Mouse (Mus musculus) MEL (cell line): ENCODE measurements around the gene Cep152. TPM values are rescaled to one million over a fixed set of nuclear protein-coding genes. Genes with fewer than 3 reads are reported as not detected.

Source experiments
- DNase-seq: peaks from one replicate; pipeline ENCODE4 v3.0.0; 2011; ENCODE audit warnings: low read depth, low spot score
- H3K27ac ChIP-seq: 2 replicates; pipeline ENCODE4 v1.5.1; 2012; ENCODE audit warnings: low read depth, mild to moderate bottlenecking, control low read depth, low read length, moderate library complexity; ENCODE audit not compliant: control insufficient read depth
- H3K27me3 ChIP-seq, 2 experiments: fragments of 150-350 bp in 1 of 2; sonication (generic) in 1 of 2; 2 replicates each; pipeline ENCODE4 v1.6.1; 2012; ENCODE audit warnings: low read length in 2 of 2, mild to moderate bottlenecking in 2 of 2, improper control_type of control experiment in 1 of 2, moderate library complexity in 1 of 2; ENCODE audit not compliant: insufficient read depth in 2 of 2, control insufficient read depth in 1 of 2
- H3K36me3 ChIP-seq, 2 experiments: 2 replicates each; pipeline ENCODE4 v1.6.1; 2012 to 2014; ENCODE audit warnings: low read length in 2 of 2, improper control_type of control experiment in 1 of 2, inconsistent platforms in 1 of 2, mild to moderate bottlenecking in 1 of 2; ENCODE audit not compliant: insufficient read depth in 2 of 2, control insufficient read depth in 1 of 2
- H3K4me1 ChIP-seq, 2 experiments: fragments of 150-350 bp in 1 of 2; sonication (generic) in 1 of 2; 2 replicates each; pipeline ENCODE4 v1.6.1; 2012; ENCODE audit warnings: low read length in 2 of 2, improper control_type of control experiment in 1 of 2, mild to moderate bottlenecking in 1 of 2; ENCODE audit not compliant: insufficient read depth in 2 of 2, control insufficient read depth in 1 of 2
- H3K4me3 ChIP-seq, 2 experiments: fragments of 150-350 bp in 1 of 2; sonication (generic) in 1 of 2; 2 replicates each; pipeline ENCODE4 v1.5.1; 2012; ENCODE audit warnings: low read depth in 2 of 2, low read length in 2 of 2, mild to moderate bottlenecking in 2 of 2, moderate library complexity in 2 of 2, control low read depth in 1 of 2, improper control_type of control experiment in 1 of 2; ENCODE audit not compliant: control insufficient read depth in 1 of 2, insufficient read depth in 1 of 2
- H3K79me2 ChIP-seq: 2 replicates; pipeline ENCODE4 v1.6.1; 2012; ENCODE audit warnings: mild to moderate bottlenecking, low read length, moderate library complexity; ENCODE audit not compliant: control insufficient read depth, poor library complexity, insufficient read depth
- H3K9ac ChIP-seq: 2 replicates; pipeline ENCODE4 v1.6.1; 2012; ENCODE audit warnings: low read depth, mild to moderate bottlenecking, control low read depth, low read length, moderate library complexity; ENCODE audit not compliant: control insufficient read depth, poor library complexity, severe bottlenecking
- H3K9me3 ChIP-seq: fragments of 150-350 bp; sonication (generic); replicated peaks from 2 replicates; pipeline ENCODE4 v1.6.1; 2012; ENCODE audit warnings: mild to moderate bottlenecking, low read length, improper control_type of control experiment, moderate library complexity; ENCODE audit not compliant: insufficient read depth
- CHD1 ChIP-seq: IDR thresholded peaks from 2 replicates; pipeline ENCODE4 v1.6.1; 2012; ENCODE audit warnings: low read depth, mild to moderate bottlenecking, inconsistent platforms, low read length, improper control_type of control experiment
- CHD2 ChIP-seq: IDR thresholded peaks from 2 replicates; pipeline ENCODE4 v1.6.1; 2011; ENCODE audit warnings: low read length, improper control_type of control experiment
- CTCF ChIP-seq, 3 experiments: IDR thresholded peaks in 2 of 3; conservative IDR thresholded peaks in 1 of 3; 2 replicates each; pipeline ENCODE4 v1.5.1; 2011 to 2012; ENCODE audit warnings: low read length in 3 of 3, low read depth in 2 of 3, mild to moderate bottlenecking in 2 of 3, improper control_type of control experiment in 1 of 3, inconsistent platforms in 1 of 3, mixed read lengths in 1 of 3, moderate library complexity in 1 of 3; ENCODE audit not compliant: control insufficient read depth in 1 of 3, insufficient read depth in 1 of 3, poor library complexity in 1 of 3, severe bottlenecking in 1 of 3
- E2F4 ChIP-seq: IDR thresholded peaks from 2 replicates; pipeline ENCODE4 v1.6.1; 2011; ENCODE audit warnings: low read depth, low read length, improper control_type of control experiment, borderline replicate concordance
- ELF1 ChIP-seq: IDR thresholded peaks from 2 replicates; pipeline ENCODE4 v1.6.1; 2014; ENCODE audit warnings: low read depth, mild to moderate bottlenecking, inconsistent platforms, low read length, improper control_type of control experiment, moderate library complexity
- EP300 ChIP-seq, 2 experiments: IDR thresholded peaks; 2 replicates each; pipeline ENCODE4 v1.6.1; 2011; ENCODE audit warnings: improper control_type of control experiment in 2 of 2, low read length in 2 of 2, low read depth in 1 of 2, mild to moderate bottlenecking in 1 of 2
- GABPA ChIP-seq: IDR thresholded peaks from 2 replicates; pipeline ENCODE4 v1.6.1; 2012; ENCODE audit warnings: low read depth, mild to moderate bottlenecking, inconsistent platforms, low read length, improper control_type of control experiment, moderate library complexity
- JUND ChIP-seq: IDR thresholded peaks from 2 replicates; pipeline ENCODE4 v1.6.1; 2011; ENCODE audit warnings: low read depth, mild to moderate bottlenecking, improper control_type of control experiment, low read length
- KAT2A ChIP-seq: conservative IDR thresholded peaks from 2 replicates; pipeline ENCODE4 v1.6.1; 2012; ENCODE audit warnings: low read depth, low read length, improper control_type of control experiment, inconsistent platforms
- MAZ ChIP-seq: IDR thresholded peaks from 2 replicates; pipeline ENCODE4 v1.6.1; 2012; ENCODE audit warnings: low read depth, mild to moderate bottlenecking, inconsistent platforms, low read length, improper control_type of control experiment
- MEF2A ChIP-seq: IDR thresholded peaks from 2 replicates; pipeline ENCODE4 v1.6.1; 2014; ENCODE audit warnings: low read depth, mild to moderate bottlenecking, inconsistent platforms, low read length, improper control_type of control experiment; ENCODE audit not compliant: poor library complexity, insufficient replicate concordance, severe bottlenecking; ENCODE audit errors: extremely low read depth
- MYB ChIP-seq: IDR thresholded peaks from 2 replicates; pipeline ENCODE4 v1.6.1; 2011; ENCODE audit warnings: mild to moderate bottlenecking, low read depth, low read length, improper control_type of control experiment
- MYC ChIP-seq: IDR thresholded peaks from 2 replicates; pipeline ENCODE4 v1.6.1; 2011; ENCODE audit warnings: low read depth, mild to moderate bottlenecking, low read length, improper control_type of control experiment, moderate library complexity
- NRF1 ChIP-seq: IDR thresholded peaks from 2 replicates; pipeline ENCODE4 v1.6.1; 2014; ENCODE audit warnings: low read depth, mild to moderate bottlenecking, inconsistent platforms, low read length, improper control_type of control experiment, moderate library complexity; ENCODE audit not compliant: poor library complexity, insufficient read depth, severe bottlenecking
- POLR2A ChIP-seq, 2 experiments: IDR thresholded peaks; 2 replicates each; pipeline ENCODE4 v1.6.1; 2011 to 2012; ENCODE audit warnings: low read length in 2 of 2, mild to moderate bottlenecking in 2 of 2, control low read depth in 1 of 2, improper control_type of control experiment in 1 of 2, low read depth in 1 of 2, moderate library complexity in 1 of 2; ENCODE audit not compliant: control insufficient read depth in 1 of 2, insufficient read depth in 1 of 2, poor library complexity in 1 of 2
- POLR2AphosphoS2 ChIP-seq: IDR thresholded peaks from 2 replicates; pipeline ENCODE4 v1.6.1; 2011; ENCODE audit warnings: low read length, improper control_type of control experiment
- RAD21 ChIP-seq: IDR thresholded peaks from 2 replicates; pipeline ENCODE4 v1.6.1; 2011; ENCODE audit warnings: mild to moderate bottlenecking, low read depth, low read length, improper control_type of control experiment
- RCOR1 ChIP-seq: IDR thresholded peaks from 2 replicates; pipeline ENCODE4 v1.6.1; 2012; ENCODE audit warnings: low read depth, mild to moderate bottlenecking, inconsistent platforms, low read length, improper control_type of control experiment
- TAL1 ChIP-seq: IDR thresholded peaks from 2 replicates; pipeline ENCODE4 v1.6.1; 2012; ENCODE audit warnings: mild to moderate bottlenecking, inconsistent platforms, low read length, moderate library complexity, mixed read lengths
- TBP ChIP-seq: IDR thresholded peaks from 2 replicates; pipeline ENCODE4 v1.8.0; 2011; ENCODE audit warnings: low read depth, low read length, improper control_type of control experiment
- TCF12 ChIP-seq: IDR thresholded peaks from 2 replicates; pipeline ENCODE4 v1.6.1; 2014; ENCODE audit warnings: low read depth, mild to moderate bottlenecking, inconsistent platforms, low read length, improper control_type of control experiment, moderate library complexity
- USF2 ChIP-seq, 2 experiments: IDR thresholded peaks; 2 replicates each; pipeline ENCODE4 v1.6.1; 2011 to 2012; ENCODE audit warnings: improper control_type of control experiment in 2 of 2, low read length in 2 of 2, borderline replicate concordance in 1 of 2, inconsistent platforms in 1 of 2, low read depth in 1 of 2, mild to moderate bottlenecking in 1 of 2; ENCODE audit not compliant: insufficient read depth in 1 of 2
- ZKSCAN1 ChIP-seq: IDR thresholded peaks from 2 replicates; pipeline ENCODE4 v1.6.1; 2012; ENCODE audit warnings: low read depth, mild to moderate bottlenecking, inconsistent platforms, low read length, improper control_type of control experiment, moderate library complexity
- ZMIZ1 ChIP-seq: IDR thresholded peaks from 2 replicates; pipeline ENCODE4 v1.6.1; 2012; ENCODE audit warnings: low read depth, mild to moderate bottlenecking, inconsistent platforms, low read length, improper control_type of control experiment, moderate library complexity
- ZNF384 ChIP-seq: IDR thresholded peaks from 2 replicates; pipeline ENCODE4 v1.6.1; 2012; ENCODE audit warnings: low read depth, mild to moderate bottlenecking, inconsistent platforms, low read length, improper control_type of control experiment
- polyA plus RNA-seq, 2 experiments: library from polyadenylated mRNA; stranded (reverse) in 1 of 2; unstranded in 1 of 2; fragments of >175 nt in 1 of 2; fragments of >200 nt in 1 of 2; gene quantifications; 2 replicates each; pipeline versions ENCODE4 v1.2.1 to v1.2.4; 2012; ENCODE audit warnings: low replicate concordance in 2 of 2, low read depth in 1 of 2; ENCODE audit not compliant: insufficient read length in 2 of 2, insufficient read depth in 1 of 2, missing spikeins in 1 of 2
- total RNA-seq: library from RNA; depleted of rRNA; stranded (reverse); fragments of 300-350 nt; gene quantifications from 2 replicates; pipeline ENCODE4 v1.2.3, GENCODE M21; 2012

Cep152 gene
- total and polyA plus RNA-seq, 3 experiments: 13.9 to 14.1 TPM; not detected in 1

DNA sequence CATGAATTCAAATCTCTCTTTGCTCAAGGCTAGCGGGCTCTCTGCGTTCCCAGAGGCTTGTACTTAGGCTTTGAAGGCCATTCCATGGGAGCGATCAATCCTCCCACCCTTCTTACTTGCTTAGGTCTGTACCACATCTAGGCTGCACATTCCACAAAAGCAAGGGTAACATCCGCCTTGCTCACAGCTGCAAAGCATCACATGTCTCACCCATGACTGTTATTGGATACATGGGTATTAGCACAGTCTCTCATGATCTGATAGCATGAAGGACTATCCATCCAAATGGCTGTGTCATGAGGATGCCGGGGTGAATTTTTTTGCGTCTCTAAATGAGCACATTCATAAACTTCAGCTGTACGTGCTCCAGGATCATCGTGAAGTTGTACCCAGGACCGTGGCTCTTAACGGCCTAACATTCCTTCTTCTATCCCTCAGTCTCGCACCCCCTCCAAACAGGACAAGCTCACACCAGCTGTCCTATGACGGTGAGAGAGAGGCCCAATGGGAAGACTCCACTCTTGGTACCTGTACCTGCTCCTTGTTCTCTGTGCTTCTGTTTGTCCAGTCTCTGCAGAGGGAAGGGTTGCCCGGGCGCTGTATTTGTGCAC is 25.9 kb upstream of the Cep152 start:
- TF ChIP-seq CHD2 (no peak), ZNF384 (no peak), MYB (no peak), TBP (no peak), RCOR1 (no peak), POLR2AphosphoS2 (no peak), CTCF (IDR thresholded peaks at IDR 0.05 in 2 of 3, conservative IDR thresholded peaks at IDR 0.05 in 1 of 3; ENCODE audit: control insufficient read depth in 1 of 3, insufficient read depth in 1 of 3, low read depth in 2 of 3, low read length in 3 of 3, poor library complexity in 1 of 3, severe bottlenecking in 1 of 3) (no peak), CHD1 (no peak), NRF1 (no peak), TCF12 (no peak), ZKSCAN1 (no peak), JUND (no peak), ELF1 (no peak), POLR2A (IDR thresholded peaks at IDR 0.05; ENCODE audit: control insufficient read depth in 1 of 2, insufficient read depth in 1 of 2, low read depth in 1 of 2, low read length in 2 of 2, poor library complexity in 1 of 2) (no peak), GABPA (no peak), EP300 (IDR thresholded peaks at IDR 0.05; ENCODE audit: low read depth in 1 of 2, low read length in 2 of 2) (no peak), MYC (no peak), RAD21 (no peak)
- Histone ChIP-seq H3K79me2 (no peaks in the 10 kb centered on the region), H3K9ac (no peak overlapping the region), H3K36me3 (no peaks in the 10 kb centered on the region), H3K27ac (no peak overlapping the region), H3K9me3 (no peaks in the 10 kb centered on the region), H3K27me3 (no peaks in the 10 kb centered on the region; a peak in 2 of 4 replicates), H3K4me3 (no peak overlapping the region), H3K4me1 (no peaks in the 10 kb centered on the region)
- no peak for DNase-seq

DNA sequence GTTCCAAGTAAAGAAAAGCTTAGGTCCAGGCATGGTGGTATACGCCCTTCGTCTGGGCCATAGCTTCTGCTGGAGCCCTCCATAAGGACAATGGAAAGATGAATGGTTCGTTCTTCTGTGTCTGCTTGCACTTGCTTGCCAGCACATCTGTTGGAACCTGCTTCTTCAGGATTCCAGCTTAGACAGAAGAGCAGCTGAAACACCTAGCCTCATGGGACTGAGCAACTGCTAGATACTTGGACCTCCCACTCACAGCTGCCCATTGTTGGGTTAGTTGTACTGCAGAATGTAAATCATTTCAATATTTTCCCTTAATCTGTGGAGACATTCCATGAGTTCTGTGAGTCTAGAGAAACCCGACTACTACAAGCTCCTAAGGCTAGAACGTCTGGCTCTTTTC is 25.1 kb upstream of the Cep152 start:
- Histone ChIP-seq H3K9ac (no peak overlapping the region), H3K36me3 (no peaks in the 10 kb centered on the region), H3K4me3 (no peak overlapping the region), H3K9me3 (no peaks in the 10 kb centered on the region), H3K79me2 (no peaks in the 10 kb centered on the region), H3K4me1 (no peaks in the 10 kb centered on the region), H3K27me3 (no peaks in the 10 kb centered on the region; a peak in 2 of 4 replicates), H3K27ac (no peak overlapping the region)
- no peak for DNase-seq
- no peak for TF ChIP-seq USF2 (IDR thresholded peaks at IDR 0.05; ENCODE audit: borderline replicate concordance in 1 of 2, insufficient read depth in 1 of 2, low read depth in 1 of 2, low read length in 2 of 2)
- no peak for TF ChIP-seq EP300 (IDR thresholded peaks at IDR 0.05; ENCODE audit: low read depth in 1 of 2, low read length in 2 of 2)
- no peak for TF ChIP-seq CTCF (IDR thresholded peaks at IDR 0.05 in 2 of 3, conservative IDR thresholded peaks at IDR 0.05 in 1 of 3; ENCODE audit: control insufficient read depth in 1 of 3, insufficient read depth in 1 of 3, low read depth in 2 of 3, low read length in 3 of 3, poor library complexity in 1 of 3, severe bottlenecking in 1 of 3)
- TF ChIP-seq ELF1: no peak
- TF ChIP-seq KAT2A: no peak
- no peak for TF ChIP-seq ZKSCAN1
- no peak for TF ChIP-seq MEF2A
- TF ChIP-seq E2F4: no peak
- no peak for TF ChIP-seq MYC
- no peak for TF ChIP-seq ZMIZ1
- TF ChIP-seq RAD21: no peak
- no peak for TF ChIP-seq MAZ
- TF ChIP-seq MYB: no peak
- no peak for TF ChIP-seq TAL1
- TF ChIP-seq GABPA: no peak
